Mouse (Mus musculus): ENCODE measurements around the gene Gm17606.

Gm17606 gene

DNA sequence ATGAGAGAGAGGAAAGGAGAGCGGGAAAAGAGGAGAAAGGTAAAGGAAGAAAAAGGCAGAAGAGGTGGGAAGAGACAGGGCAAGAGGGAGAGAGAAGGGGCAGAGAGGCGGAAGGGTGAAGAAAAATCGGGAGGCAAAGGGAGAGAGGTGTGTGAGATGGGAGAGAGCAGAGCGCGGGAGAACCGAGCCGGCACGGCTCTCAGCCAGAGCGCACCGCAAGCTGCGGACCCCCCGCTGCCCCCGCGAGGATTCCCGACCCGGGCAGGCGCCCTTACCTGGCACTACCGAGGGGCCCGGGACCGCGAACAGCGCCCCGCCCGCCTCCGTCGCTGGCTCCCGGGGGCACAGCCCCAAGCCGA lies at the start of gene Gm17606:
Gene Gm17606, plus strand, starts transcription at position 7 of the 359 bp plus-strand sequence.
- TF ChIP-seq GATA4 (IDR thresholded peaks at IDR 0.05; ENCODE audit: insufficient replicate concordance, low read length) = no peak

DNA sequence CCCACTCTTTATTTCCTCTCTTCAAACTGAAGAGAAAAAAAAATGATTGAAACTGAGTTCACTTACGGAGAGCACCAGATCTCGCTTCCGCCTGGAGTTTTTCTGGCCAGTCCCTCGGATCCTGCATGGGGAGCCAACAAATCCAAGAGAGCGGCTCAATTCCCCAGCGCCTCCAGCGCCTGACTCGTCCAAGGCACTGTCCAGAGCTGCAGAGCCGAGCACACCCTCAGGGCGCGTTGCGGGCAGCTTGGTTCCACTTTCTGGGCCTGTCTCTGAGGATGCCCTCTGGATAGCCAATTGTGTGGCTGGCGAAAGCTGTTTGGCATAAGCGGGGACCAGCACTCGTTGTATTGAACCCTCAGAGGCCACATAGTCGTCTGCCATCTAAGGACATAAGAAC lies 49.7 kb upstream of the Gm17606 start:
- no peak for TF ChIP-seq GATA4 (IDR thresholded peaks at IDR 0.05; ENCODE audit: insufficient replicate concordance, low read length)

DNA sequence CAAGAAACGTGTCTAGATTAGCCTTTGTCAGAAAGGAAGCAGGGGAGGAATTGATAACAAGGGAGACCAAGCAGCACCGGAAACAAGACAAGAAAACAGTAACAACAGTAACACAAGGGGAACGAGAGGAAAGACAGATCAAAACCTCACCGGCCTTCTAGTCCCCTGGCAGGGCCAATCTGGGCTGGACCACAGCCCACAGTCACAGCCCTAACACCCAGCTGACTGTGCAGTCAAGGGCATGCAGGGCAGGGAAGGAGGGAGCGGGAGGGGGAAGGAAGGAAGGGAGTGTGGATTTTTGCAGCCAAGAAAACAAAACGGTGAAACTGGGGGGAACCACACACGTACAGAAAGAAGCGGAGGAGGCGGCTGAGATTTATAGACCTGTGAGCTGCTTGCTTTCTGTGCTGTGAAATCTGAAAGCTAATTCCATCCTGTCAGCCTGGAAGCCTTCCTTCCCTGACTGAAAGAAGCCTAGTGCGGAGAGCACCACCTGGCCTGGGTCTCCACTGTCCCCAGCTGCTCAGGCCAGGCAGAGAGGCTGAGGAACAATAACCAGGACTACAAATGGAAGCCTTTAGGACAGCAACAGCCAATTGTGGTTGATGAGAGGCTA lies 48.3 kb upstream of the Gm17606 start:
- TF ChIP-seq GATA4 (IDR thresholded peaks at IDR 0.05; ENCODE audit: insufficient replicate concordance, low read length) = peak; percentile 22; the same call in 1 of the 2 replicates

DNA sequence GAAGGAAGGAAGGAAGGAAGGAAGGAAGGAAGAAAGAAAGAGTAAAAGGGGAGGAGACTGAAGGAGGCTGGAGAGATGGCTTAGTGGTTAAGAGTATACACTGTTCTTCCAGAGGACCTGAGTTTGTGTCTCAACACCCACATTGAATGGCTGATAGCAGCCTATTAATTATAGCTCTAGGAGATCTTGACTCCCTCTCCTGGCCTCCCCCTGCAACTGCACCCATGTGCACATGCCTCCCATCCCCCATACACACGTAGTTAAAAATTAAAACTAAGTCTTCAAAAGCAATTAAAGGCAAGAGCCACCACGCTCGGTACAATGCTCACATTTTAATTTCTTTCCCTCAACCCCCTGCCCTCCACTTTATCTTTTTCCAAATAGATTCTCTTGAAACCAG lies 46.7 kb upstream of the Gm17606 start:
- no peak for TF ChIP-seq GATA4 (IDR thresholded peaks at IDR 0.05; ENCODE audit: insufficient replicate concordance, low read length)

DNA sequence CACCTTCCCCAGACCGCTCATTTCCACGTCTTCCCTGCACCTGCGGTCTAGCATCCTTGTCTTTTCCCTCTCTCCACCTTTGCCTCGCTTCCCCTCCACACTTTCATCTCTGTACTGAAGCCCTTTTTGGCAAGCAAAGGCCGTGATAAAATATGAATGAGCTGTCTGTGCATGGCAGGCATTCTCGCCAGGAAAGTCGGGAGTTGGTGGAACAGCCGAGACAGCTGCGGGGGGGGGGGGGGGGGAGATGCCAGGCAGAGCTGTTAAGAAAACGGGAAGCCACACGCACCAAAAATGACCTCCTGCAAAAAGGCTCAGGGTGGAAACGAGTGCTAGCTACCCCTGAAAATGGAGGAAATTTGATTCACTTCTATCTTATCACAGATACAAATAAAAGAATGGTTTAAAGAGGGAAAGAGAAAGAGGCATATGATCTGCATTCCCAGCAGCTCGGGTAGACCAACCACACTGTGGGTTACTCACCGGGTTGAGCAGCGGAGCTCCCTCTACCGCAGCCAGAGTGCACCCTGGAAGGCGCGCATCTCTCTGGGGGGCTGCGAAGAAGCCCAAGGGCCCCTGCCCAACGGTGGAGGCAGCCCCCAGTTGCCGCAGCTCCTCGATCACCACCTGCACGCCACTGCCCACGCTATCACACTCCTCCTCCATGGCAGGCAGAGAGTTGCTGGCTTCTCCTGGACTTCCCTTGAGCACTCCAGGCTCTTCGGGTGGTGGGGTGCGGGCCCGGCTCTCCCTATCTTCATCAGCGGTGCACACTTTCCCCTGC lies 45.9 kb upstream of the Gm17606 start:
- TF ChIP-seq GATA4 (IDR thresholded peaks at IDR 0.05; ENCODE audit: insufficient replicate concordance, low read length) = no peak

DNA sequence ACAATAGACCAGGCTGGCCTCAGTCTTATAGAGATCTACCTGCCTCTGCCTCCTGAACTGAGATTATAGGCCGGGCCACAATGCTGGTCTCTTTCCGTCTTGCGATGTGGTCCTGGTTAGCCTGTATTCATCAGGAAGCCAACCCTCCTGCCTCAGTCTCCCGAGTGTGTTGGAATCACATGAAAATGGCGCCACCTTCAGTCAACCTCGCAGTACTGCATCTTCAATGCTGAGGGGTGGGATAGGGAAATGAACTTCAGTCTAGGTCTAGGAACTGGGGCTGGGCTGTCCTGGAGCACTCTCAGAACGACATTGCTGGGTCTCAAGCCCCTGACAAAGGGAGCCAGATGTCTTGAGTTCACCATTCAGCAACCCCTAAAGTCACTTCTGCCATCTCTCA lies 43.7 kb upstream of the Gm17606 start:
- TF ChIP-seq GATA4 (IDR thresholded peaks at IDR 0.05; ENCODE audit: insufficient replicate concordance, low read length) = no peak

DNA sequence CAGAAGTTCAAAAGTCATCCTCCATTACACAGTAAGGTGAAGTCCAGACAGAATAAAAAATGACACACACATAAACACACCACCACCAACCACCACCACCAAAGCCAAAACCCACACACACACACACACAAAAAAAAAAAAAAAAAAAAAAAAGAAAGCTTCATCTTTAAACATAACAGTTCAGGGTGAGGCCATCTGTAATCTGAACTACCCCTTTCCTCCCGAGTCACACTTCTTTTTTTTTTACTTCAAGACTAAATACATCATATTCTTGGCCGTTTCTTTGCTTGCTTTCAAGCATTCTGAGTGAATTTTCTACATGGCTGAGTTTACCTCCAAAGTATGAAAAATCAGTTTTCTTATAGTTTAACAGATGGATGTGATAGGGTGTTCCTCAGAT lies 39.2 kb upstream of the Gm17606 start:
- no peak for TF ChIP-seq GATA4 (IDR thresholded peaks at IDR 0.05; ENCODE audit: insufficient replicate concordance, low read length)

DNA sequence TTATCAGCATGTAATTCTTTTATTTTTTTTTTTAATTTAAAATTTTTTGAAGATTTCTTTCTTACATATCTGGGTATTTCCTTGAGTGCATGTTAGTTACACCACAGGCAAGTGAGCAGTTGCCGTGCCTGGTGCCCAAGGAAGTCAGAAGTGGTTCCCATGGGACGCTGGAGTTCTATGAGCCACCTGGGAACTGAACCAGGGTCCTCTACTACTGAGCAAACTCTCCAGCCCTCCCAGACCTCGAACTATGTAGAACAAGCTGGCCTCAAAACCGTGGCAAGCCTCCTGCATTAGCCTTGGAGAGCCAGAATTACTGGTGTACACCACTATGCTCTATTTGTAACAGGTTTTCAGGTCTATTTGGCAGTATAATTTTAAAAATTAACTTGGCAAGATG lies 38.1 kb upstream of the Gm17606 start:
- TF ChIP-seq GATA4 (IDR thresholded peaks at IDR 0.05; ENCODE audit: insufficient replicate concordance, low read length) = no peak

DNA sequence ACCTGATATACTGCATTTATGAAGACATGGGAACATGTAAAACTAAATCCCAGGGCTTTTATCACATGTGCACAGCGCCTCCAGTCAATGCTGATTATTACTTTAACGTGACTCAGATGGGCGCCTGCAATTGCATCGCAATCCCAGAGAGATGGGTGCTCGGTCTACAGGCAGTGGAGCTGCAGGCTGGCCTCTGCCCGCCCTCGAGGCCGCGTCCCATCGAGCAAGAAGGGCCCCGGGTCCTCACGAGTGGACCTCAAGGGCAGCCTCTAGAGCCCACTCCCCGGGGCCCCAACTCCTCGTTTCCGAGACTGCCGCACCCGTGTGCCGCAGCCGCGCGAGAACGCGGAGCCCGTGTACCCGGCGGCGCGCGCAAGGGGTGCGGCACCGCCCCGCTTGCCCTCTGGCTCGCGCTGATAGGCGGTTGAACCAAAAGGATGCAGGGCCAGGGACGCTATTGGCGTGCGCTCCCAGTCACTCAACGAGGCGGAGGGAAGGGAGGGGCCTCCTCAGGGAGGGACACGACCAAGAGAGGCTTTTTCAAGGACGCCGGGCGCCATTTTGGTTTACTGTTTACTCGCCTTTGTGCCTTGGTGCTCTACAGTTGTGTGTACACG lies 37.6 kb upstream of the Gm17606 start:
- TF ChIP-seq GATA4 (IDR thresholded peaks at IDR 0.05; ENCODE audit: insufficient replicate concordance, low read length) = no peak; the same call in 1 of the 2 replicates

DNA sequence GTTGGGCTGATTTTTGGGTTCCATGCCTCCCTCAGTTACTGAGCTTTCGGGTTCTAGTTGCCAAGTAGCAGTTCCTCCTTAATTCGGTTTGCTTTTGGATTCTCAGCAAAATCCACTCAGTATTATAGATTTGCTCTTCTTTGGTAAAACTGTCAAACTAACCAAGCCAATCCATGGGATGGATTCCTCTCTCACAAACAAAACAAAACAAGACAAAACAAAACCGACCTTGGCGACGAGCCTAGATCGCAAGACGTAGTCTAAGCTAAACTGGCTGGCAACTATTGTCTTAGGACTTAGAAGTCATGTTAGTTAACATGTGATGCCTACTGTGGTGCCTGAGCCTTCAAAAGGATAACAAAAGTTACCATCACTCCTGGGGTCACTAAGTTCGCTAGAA lies 37.1 kb upstream of the Gm17606 start:
- no peak for TF ChIP-seq GATA4 (IDR thresholded peaks at IDR 0.05; ENCODE audit: insufficient replicate concordance, low read length)

DNA sequence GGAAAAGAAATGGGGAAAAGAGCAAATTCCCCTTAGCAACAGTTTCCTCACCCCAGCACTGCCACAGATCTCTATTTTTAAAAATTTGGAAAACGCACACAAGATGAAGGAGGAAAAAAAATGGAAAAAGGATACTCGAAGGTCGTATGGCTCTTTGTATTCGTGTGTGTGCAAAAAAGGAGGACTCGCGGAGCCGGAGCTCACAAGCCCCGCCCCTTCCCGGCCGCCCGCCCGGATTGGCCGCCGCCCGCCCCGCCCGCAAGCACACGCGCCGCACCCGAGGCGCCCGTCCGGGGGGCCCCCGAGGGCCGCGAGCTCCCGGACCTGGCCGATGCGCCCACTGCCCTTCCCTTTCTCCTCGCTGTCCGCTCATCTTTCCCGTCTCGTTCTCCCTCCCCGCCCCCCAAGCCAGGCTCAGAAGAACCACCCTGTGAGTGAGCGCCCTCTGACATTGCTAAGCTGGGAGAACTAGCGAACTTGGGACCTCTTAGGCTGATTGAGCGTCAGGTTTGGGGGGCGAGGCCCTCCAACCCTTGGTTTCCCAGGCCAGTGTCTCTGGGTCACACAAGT lies 34.9 kb upstream of the Gm17606 start, which contains the start of gene 4931414P19Rik:
Gene 4931414P19Rik, minus strand, starts transcription at position 242 of the 570 bp plus-strand sequence.
- TF ChIP-seq GATA4 (IDR thresholded peaks at IDR 0.05; ENCODE audit: insufficient replicate concordance, low read length) = no peak

DNA sequence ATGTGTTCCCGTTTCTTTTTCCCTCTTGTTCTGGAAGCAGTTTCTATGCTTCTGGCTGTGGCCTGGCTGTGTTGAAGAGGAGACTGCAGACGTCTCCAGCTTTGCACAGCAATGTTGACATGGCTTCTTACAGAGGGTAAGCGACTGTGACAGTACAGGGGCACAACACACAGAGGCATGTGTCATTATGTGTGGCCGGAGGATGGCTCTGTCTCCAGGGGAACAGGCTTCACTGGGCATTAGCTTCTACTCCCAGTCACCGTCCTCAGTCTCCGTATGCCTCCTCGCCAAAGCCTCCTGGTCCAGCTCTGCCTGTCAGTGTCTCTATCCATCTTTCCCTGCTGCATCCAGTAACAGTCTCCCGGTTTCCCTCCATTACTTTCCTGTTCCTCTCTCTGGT lies 33.5 kb upstream of the Gm17606 start:
- no peak for TF ChIP-seq GATA4 (IDR thresholded peaks at IDR 0.05; ENCODE audit: insufficient replicate concordance, low read length)

DNA sequence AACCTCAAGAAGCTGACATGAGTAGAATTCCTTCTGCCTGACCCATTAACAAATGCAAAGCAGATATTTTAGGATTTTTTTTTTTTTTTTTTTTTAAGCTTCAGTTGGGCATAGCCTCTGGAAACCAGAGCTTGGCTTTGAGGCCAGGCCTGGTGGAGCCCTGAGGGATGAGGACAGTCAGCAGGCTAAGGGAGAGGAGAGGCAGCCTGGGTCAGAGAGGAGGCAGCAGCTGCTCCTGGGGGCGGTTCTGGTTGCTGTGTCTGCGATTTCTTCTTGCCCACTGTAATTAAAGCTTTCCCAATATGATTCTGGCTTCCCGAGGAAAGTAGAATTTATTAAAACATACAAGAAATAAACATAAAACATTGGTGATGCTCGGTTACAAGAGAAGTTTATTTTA lies 31.5 kb upstream of the Gm17606 start:
- no peak for TF ChIP-seq GATA4 (IDR thresholded peaks at IDR 0.05; ENCODE audit: insufficient replicate concordance, low read length)

DNA sequence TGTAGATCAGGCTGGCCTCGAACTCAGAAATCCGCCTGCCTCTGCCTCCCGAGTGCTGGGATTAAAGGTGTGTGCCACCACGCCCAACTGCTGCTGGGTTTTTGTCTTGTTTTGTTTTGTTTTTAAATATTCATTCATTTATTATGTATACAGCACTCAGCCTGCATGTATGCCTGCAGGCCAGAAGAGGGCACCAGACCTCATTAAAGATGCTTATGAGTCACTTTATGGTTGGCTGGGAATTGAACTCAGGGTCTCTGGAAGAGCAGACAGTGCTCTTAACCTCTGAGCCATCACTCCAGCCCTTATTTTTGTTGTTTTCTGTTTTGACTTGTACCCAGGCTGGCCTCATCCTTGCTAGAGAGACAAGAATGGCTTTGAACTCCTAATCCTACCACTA lies 30.8 kb upstream of the Gm17606 start:
- no peak for TF ChIP-seq GATA4 (IDR thresholded peaks at IDR 0.05; ENCODE audit: insufficient replicate concordance, low read length)

DNA sequence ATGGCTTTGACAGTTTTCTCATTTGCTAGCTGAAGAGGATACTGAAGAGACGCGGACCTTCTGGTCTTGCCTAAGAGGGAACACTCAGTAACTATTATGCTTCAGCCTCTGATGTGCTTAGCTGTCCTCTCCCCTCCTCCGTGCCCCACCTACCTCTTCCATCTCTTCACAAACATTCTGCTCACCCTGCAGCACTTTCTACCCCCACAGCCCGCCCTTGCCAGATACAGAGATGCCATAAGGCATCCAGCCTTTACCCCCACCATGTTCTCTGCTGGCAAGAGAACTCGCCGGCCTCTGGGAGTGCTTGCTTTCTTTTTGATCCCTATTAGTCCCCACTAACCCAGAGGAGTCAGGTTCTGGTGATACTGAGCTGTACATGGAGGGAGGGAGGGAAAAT lies 30.1 kb upstream of the Gm17606 start:
- no peak for TF ChIP-seq GATA4 (IDR thresholded peaks at IDR 0.05; ENCODE audit: insufficient replicate concordance, low read length)
